Comparison of ENCODE assay signal across 1 mouse cellular context in the genomic region with DNA sequence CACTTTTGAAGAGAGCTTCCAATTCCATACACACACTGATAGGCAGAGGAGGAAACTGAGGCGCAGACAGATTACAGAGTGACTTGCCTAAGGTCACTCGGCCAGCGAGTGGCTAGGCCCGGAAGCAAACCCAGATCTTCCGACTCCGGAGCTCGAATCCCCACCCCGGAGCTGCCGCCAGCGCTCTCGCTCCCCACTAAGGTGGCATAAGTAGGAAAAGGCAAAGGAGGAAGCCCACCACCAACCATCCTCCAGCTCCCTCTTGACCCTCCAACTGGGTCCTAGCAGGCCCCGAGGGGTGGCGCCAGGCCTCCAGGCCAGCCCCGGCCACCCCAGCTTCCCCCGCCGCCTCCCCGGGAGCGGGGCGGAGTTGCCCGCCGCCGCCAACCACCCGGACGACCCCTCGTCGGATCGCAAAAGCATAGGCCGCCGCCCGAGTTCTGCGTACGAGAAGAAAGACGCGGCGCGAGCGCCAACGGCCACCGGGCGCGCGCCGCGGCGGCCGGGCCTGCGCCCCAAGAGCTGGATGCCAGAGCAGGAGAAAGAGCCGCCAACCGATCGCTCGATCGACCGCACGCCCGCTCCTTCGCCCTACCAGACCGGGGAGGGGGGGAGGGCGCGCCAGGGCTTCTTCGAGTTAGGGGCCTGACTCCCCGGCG.
TF ChIP-seq lines count a peak whose summit lies in the region.

No protein-coding gene starts in this region.

TF ChIP-seq in CH12.LX, 34 proteins besides CTCF, POLR2A, EP300 and RAD21 (continued from another document):
- no peak for TF ChIP-seq JUND (conservative IDR thresholded peaks at IDR 0.05; ENCODE audit: low read depth, low read length)
- no peak for TF ChIP-seq ZMIZ1 (IDR thresholded peaks at IDR 0.05; ENCODE audit: low read depth, low read length)
- no peak for TF ChIP-seq ZNF384 (IDR thresholded peaks at IDR 0.05; ENCODE audit: low read depth, low read length)
- peak; percentile 17; the same call in 1 of the 2 replicates for TF ChIP-seq POLR2AphosphoS2 (IDR thresholded peaks at IDR 0.05; ENCODE audit: low read depth, low read length)
- TF ChIP-seq GABPA (IDR thresholded peaks at IDR 0.05; ENCODE audit: insufficient replicate concordance, low read depth, low read length) = no peak
- peak; percentile 22; the same call in 1 of the 2 replicates for TF ChIP-seq UBTF (IDR thresholded peaks at IDR 0.05; ENCODE audit: low read depth, low read length)
- TF ChIP-seq ETS1 (conservative IDR thresholded peaks at IDR 0.05; ENCODE audit: low read depth, low read length) = no peak
- no peak for TF ChIP-seq E2F4 (IDR thresholded peaks at IDR 0.05; ENCODE audit: insufficient replicate concordance, low read depth, low read length)
- TF ChIP-seq MEF2A (IDR thresholded peaks at IDR 0.05; ENCODE audit: borderline replicate concordance, low read depth, low read length) = no peak
- no peak for TF ChIP-seq TBP (conservative IDR thresholded peaks at IDR 0.05; ENCODE audit: low read depth, low read length)
- no peak for TF ChIP-seq RCOR1 (conservative IDR thresholded peaks at IDR 0.05; ENCODE audit: low read depth, low read length)
- TF ChIP-seq CHD1 (IDR thresholded peaks at IDR 0.05; ENCODE audit: low read depth, low read length) = peak; percentile 61; the same call in 1 of the 2 replicates
- no peak for TF ChIP-seq JUN (IDR thresholded peaks at IDR 0.05; ENCODE audit: insufficient read depth, low read depth, low read length)
- TF ChIP-seq MXI1 (IDR thresholded peaks at IDR 0.05; ENCODE audit: low read depth, low read length) = peak; percentile 55; the same call in 1 of the 2 replicates
- TF ChIP-seq MAZ (IDR thresholded peaks at IDR 0.05; ENCODE audit: low read depth, low read length) = no peak
- peak; percentile 56; the same call in 1 of the 2 replicates for TF ChIP-seq ELF1 (IDR thresholded peaks at IDR 0.05; ENCODE audit: low read depth, low read length)
- TF ChIP-seq USF2 (conservative IDR thresholded peaks at IDR 0.05; ENCODE audit: low read depth, low read length) = no peak
- peak; percentile 64 for TF ChIP-seq SIN3A (IDR thresholded peaks at IDR 0.05; ENCODE audit: low read length)
- TF ChIP-seq HCFC1 (IDR thresholded peaks at IDR 0.05; ENCODE audit: low read depth, low read length) = 0 out of 2 replicates have a peak, but pooled peaks have one; percentile 42
- no peak for TF ChIP-seq TCF12 (IDR thresholded peaks at IDR 0.05; ENCODE audit: low read depth, low read length)
- TF ChIP-seq CHD2 (IDR thresholded peaks at IDR 0.05; ENCODE audit: low read length) = 0 out of 2 replicates have a peak, but pooled peaks have one; percentile 15
- no peak for TF ChIP-seq KAT2A (IDR thresholded peaks at IDR 0.05; ENCODE audit: insufficient replicate concordance, low read length)
- TF ChIP-seq NELFE (IDR thresholded peaks at IDR 0.05; ENCODE audit: low read depth, low read length) = no peak
- TF ChIP-seq MYC (IDR thresholded peaks at IDR 0.05; ENCODE audit: low read depth, low read length) = no peak
- TF ChIP-seq USF1 (IDR thresholded peaks at IDR 0.05; ENCODE audit: low read depth, low read length) = no peak
- TF ChIP-seq PAX5 (IDR thresholded peaks at IDR 0.05; ENCODE audit: low read length) = no peak
- TF ChIP-seq BHLHE40 (IDR thresholded peaks at IDR 0.05; ENCODE audit: low read depth, low read length) = no peak
- TF ChIP-seq SMC3 (IDR thresholded peaks at IDR 0.05; ENCODE audit: low read depth, low read length) = no peak
